Mouse (Mus musculus) heart, adult 2 months (tissue): ENCODE data around the gene D130043K22Rik. TPM values are rescaled to one million over a fixed set of nuclear protein-coding genes. Genes with fewer than 3 reads are reported as not detected.

Experiments
- DNase-seq, 2 experiments: peaks; one replicate each; pipeline ENCODE4 v3.0.0; 2021
- H3K27ac ChIP-seq: fragments of 200-600 bp; 2 replicates; pipeline ENCODE4 v1.8.1; 2022
- H3K27me3 ChIP-seq: fragments of 200-500 bp; 2 replicates; pipeline ENCODE4 v1.6.1; 2012; ENCODE audit warnings: mild to moderate bottlenecking, low read length, inconsistent platforms, mixed read lengths; ENCODE audit not compliant: control insufficient read depth, insufficient read depth
- H3K36me3 ChIP-seq: fragments of 200-500 bp; 2 replicates; pipeline ENCODE4 v1.6.1; 2012; ENCODE audit warnings: low read length, inconsistent platforms; ENCODE audit not compliant: control insufficient read depth, insufficient read depth
- H3K4me1 ChIP-seq: fragments of 200-500 bp; 2 replicates; pipeline ENCODE4 v1.6.1; 2011; ENCODE audit warnings: low read length; ENCODE audit not compliant: control insufficient read depth, insufficient read depth
- H3K4me3 ChIP-seq: fragments of 200-600 bp; 2 replicates; pipeline ENCODE4 v1.8.1; 2022
- H3K79me2 ChIP-seq: fragments of 200-500 bp; replicated peaks from 2 replicates; pipeline ENCODE4 v1.6.1; 2012; ENCODE audit warnings: mild to moderate bottlenecking, inconsistent platforms, low read length, moderate library complexity, mixed read lengths; ENCODE audit not compliant: control insufficient read depth, insufficient read depth
- H3K9ac ChIP-seq: fragments of 200-500 bp; 2 replicates; pipeline ENCODE4 v1.6.1; 2012; ENCODE audit warnings: low read depth, mild to moderate bottlenecking, control low read depth, inconsistent platforms, low read length, mixed read lengths
- CTCF ChIP-seq: fragments of 200-600 bp; IDR thresholded peaks from 2 replicates; pipeline ENCODE4 v1.8.1; 2022; ENCODE audit warnings: antibody characterized with exemption, mild to moderate bottlenecking, moderate library complexity
- EP300 ChIP-seq: fragments of 200-500 bp; IDR thresholded peaks from 2 replicates; pipeline ENCODE4 v1.6.1; 2011; ENCODE audit warnings: low read depth, low read length, control low read depth; ENCODE audit not compliant: insufficient read depth
- POLR2A ChIP-seq: fragments of 200-500 bp; IDR thresholded peaks from 2 replicates; pipeline ENCODE4 v1.6.1; 2011; ENCODE audit warnings: mild to moderate bottlenecking, low read depth, low read length, control low read depth; ENCODE audit not compliant: insufficient read depth
- WGBS: fragments of 180-500 bp; shearing (Covaris S2); methylation state at CpG from one replicate; pipeline ENCODE4 v1.1.7; 2018; 5-methylcytosine and 5-hydroxymethylcytosine counted together
- intact Hi-C: fragments of 180-260 bp; cut with DNase I; formaldehyde crosslinking; loops from one replicate; pipeline ENCODE4 v1.15.1; 2025
- polyA plus RNA-seq: library from polyadenylated mRNA; depleted of rRNA; stranded (reverse); fragments of >200 nt; gene quantifications from 2 replicates; pipeline ENCODE4 v1.2.3, GENCODE M21; 2012
- total RNA-seq, 2 experiments: library from RNA; stranded (reverse); gene quantifications; 2 replicates each; pipeline ENCODE4 v1.2.3; 2021

Gene D130043K22Rik
- total and polyA plus RNA-seq, 3 experiments = 0.04 to 0.05 TPM; not detected in 1

GRCm38 (mm10) chr13:24913576-24913975 lies 68.6 kb downstream of the D130043K22Rik start:
- Histone ChIP-seq H3K27me3 (no peaks in the 10 kb centered on the region), H3K4me3 (no peak overlapping the region), H3K4me1 (peaks cover 2% of the 10 kb centered on the region; the same call in 1 of the 2 replicates), H3K9ac (no peak overlapping the region), H3K36me3 (peaks cover 3% of the 10 kb centered on the region; the same call in 1 of the 2 replicates), H3K79me2 (no peaks in the 10 kb centered on the region), H3K27ac (no peak overlapping the region)
- DNase-seq = no peak
- TF ChIP-seq POLR2A = no peak
- no peak for TF ChIP-seq CTCF
- TF ChIP-seq EP300 = no peak
- intact Hi-C loops = no loop called here
- 84% methylated on average over 7 of the region's 7 CpGs for WGBS

- Histone ChIP-seq H3K36me3 (peaks cover 3% of the 10 kb centered on the region), H3K4me3 (no peak overlapping the region), H3K27me3 (no peaks in the 10 kb centered on the region), H3K79me2 (no peaks in the 10 kb centered on the region), H3K27ac (no peak overlapping the region), H3K4me1 (peaks cover 2% of the 10 kb centered on the region; the same call in 1 of the 2 replicates), H3K9ac (no peak overlapping the region)
- TF ChIP-seq EP300 = no peak
- no peak for TF ChIP-seq CTCF
- TF ChIP-seq POLR2A = no peak
- no peak for DNase-seq
- WGBS = 81% methylated on average over 4 of the region's 4 CpGs
- intact Hi-C loops = no loop called here
Observed at GRCm38 (mm10) chr13:24914915-24915314, 70.0 kb downstream of the D130043K22Rik start.

GRCm38 (mm10) chr13:24915831-24916230 lies 70.9 kb downstream of the D130043K22Rik start:
- H3K9ac ChIP-seq = no peak overlapping the region
- H3K27ac ChIP-seq = no peak overlapping the region
- no peaks in the 10 kb centered on the region for H3K79me2 ChIP-seq
- peaks cover 3% of the 10 kb centered on the region for H3K36me3 ChIP-seq
- intact Hi-C loops = no loop called here
- no peak overlapping the region for H3K4me3 ChIP-seq
- no peak for DNase-seq
- no peaks in the 10 kb centered on the region for H3K27me3 ChIP-seq
- 72% methylated on average over 13 of the region's 13 CpGs for WGBS
- H3K4me1 ChIP-seq = peaks cover 2% of the 10 kb centered on the region; the same call in 1 of the 2 replicates
- TF ChIP-seq EP300 (no peak), CTCF (no peak), POLR2A (no peak)

GRCm38 (mm10) chr13:24920333-24920977 lies 75.5 kb downstream of the D130043K22Rik start:
- H3K36me3 ChIP-seq = no peaks in the 10 kb centered on the region; the same call in 1 of the 2 replicates
- intact Hi-C loops = loop anchor here (2.0 to 10.0 kb wide), 3 partner anchors 38 to 438 kb away; no protein-coding TSS in a partner anchor
- no peak overlapping the region for H3K9ac ChIP-seq
- no peaks in the 10 kb centered on the region for H3K79me2 ChIP-seq
- H3K27ac ChIP-seq = no peak overlapping the region
- WGBS = 18% methylated on average over 5 of the region's 5 CpGs
- no peaks in the 10 kb centered on the region for H3K27me3 ChIP-seq
- H3K4me3 ChIP-seq = no peak overlapping the region
- peak in 1 of 2 experiments; percentile 28 for DNase-seq
- H3K4me1 ChIP-seq = no peaks in the 10 kb centered on the region
- peak; percentile 82 for TF ChIP-seq CTCF
- no peak for TF ChIP-seq POLR2A

GRCm38 (mm10) chr13:24921281-24921680 lies 76.3 kb downstream of the D130043K22Rik start:
- no peaks in the 10 kb centered on the region for H3K79me2 ChIP-seq
- no peaks in the 10 kb centered on the region for H3K4me1 ChIP-seq
- 80% methylated on average over 6 of the region's 6 CpGs for WGBS
- H3K27ac ChIP-seq = no peak overlapping the region
- intact Hi-C loops = loop anchor here (2.0 to 10.0 kb wide), 3 partner anchors 39 to 438 kb away; no protein-coding TSS in a partner anchor
- H3K9ac ChIP-seq = no peak overlapping the region
- no peaks in the 10 kb centered on the region; the same call in 1 of the 2 replicates for H3K36me3 ChIP-seq
- H3K27me3 ChIP-seq = no peaks in the 10 kb centered on the region
- TF ChIP-seq EP300 = no peak
- TF ChIP-seq CTCF = no peak
- TF ChIP-seq POLR2A = no peak
- no peak overlapping the region for H3K4me3 ChIP-seq
- DNase-seq = no peak

- TF ChIP-seq CTCF (no peak), EP300 (no peak), POLR2A (no peak)
- H3K9ac ChIP-seq = no peak overlapping the region
- intact Hi-C loops = loop anchor here (5.0 to 10.0 kb wide), 2 partner anchors 42 to 209 kb away; no protein-coding TSS in a partner anchor
- H3K27ac ChIP-seq = no peak overlapping the region
- no peak for DNase-seq
- no peak overlapping the region for H3K4me3 ChIP-seq
- H3K36me3 ChIP-seq = no peaks in the 10 kb centered on the region; the same call in 1 of the 2 replicates
- H3K4me1 ChIP-seq = no peaks in the 10 kb centered on the region
- no peaks in the 10 kb centered on the region for H3K27me3 ChIP-seq
- 70% methylated on average over 5 of the region's 5 CpGs for WGBS
- no peaks in the 10 kb centered on the region for H3K79me2 ChIP-seq
Observed at GRCm38 (mm10) chr13:24923991-24924390, 79.1 kb downstream of the D130043K22Rik start.
